Mouse (Mus musculus): ENCODE results near the gene Casp3.

Gene Casp3

GRCm38 (mm10) chr8:46680671-46681365, 63.7 kb downstream of the Casp3 start:
- no peak for DNase-seq (ENCODE audit: low spot score in 2 of 2)

- peak; percentile 96 to 99 for DNase-seq (ENCODE audit: low spot score in 2 of 2)
Observed at GRCm38 (mm10) chr8:46686664-46687336, 69.7 kb downstream of the Casp3 start.
